Mouse (Mus musculus): ENCODE measurements around the gene Retnla.

- TF ChIP-seq CTCF (IDR thresholded peaks at IDR 0.05; ENCODE audit: borderline replicate concordance, extremely low read depth, insufficient read depth, insufficient read length) (no peak), POLR2A (IDR thresholded peaks at IDR 0.05; ENCODE audit: borderline replicate concordance, extremely low read depth, insufficient read depth, insufficient read length, poor library complexity, severe bottlenecking) (no peak)
These were observed 23.8 kb upstream of the Retnla start for GRCm38 (mm10) chr16:48818524-48818923.
